Mouse (Mus musculus): Measurements from ENCODE around the gene 2300002M23Rik.

2300002M23Rik gene

GRCm38 (mm10) chr17:35567150-35567549, at the start of gene 2300002M23Rik:
Gene 2300002M23Rik, plus strand, starts transcription at chr17:35567450.
- no peak for DNase-seq (ENCODE audit: low read depth, low spot score)

- DNase-seq (ENCODE audit: low read depth, low spot score) = no peak
Measured at GRCm38 (mm10) chr17:35517526-35517925, 49.7 kb upstream of the 2300002M23Rik start.

- DNase-seq (ENCODE audit: low read depth, low spot score) = no peak
Measured at GRCm38 (mm10) chr17:35524354-35524753, 42.9 kb upstream of the 2300002M23Rik start.

GRCm38 (mm10) chr17:35526644-35527043, 40.6 kb upstream of the 2300002M23Rik start:
- DNase-seq (ENCODE audit: low read depth, low spot score) = no peak

GRCm38 (mm10) chr17:35532360-35532759, 34.9 kb upstream of the 2300002M23Rik start:
- DNase-seq (ENCODE audit: low read depth, low spot score) = no peak

- no peak for DNase-seq (ENCODE audit: low read depth, low spot score)
Measured at GRCm38 (mm10) chr17:35532901-35533300, 34.3 kb upstream of the 2300002M23Rik start, which contains the start of gene Psors1c2. Gene Psors1c2, plus strand, starts transcription at chr17:35533201.

GRCm38 (mm10) chr17:35534343-35534742, 32.9 kb upstream of the 2300002M23Rik start:
- DNase-seq (ENCODE audit: low read depth, low spot score) = peak; percentile 69

GRCm38 (mm10) chr17:35537421-35537820, 29.8 kb upstream of the 2300002M23Rik start:
- no peak for DNase-seq (ENCODE audit: low read depth, low spot score)

GRCm38 (mm10) chr17:35538476-35538875, 28.8 kb upstream of the 2300002M23Rik start:
- no peak for DNase-seq (ENCODE audit: low read depth, low spot score)

- no peak for DNase-seq (ENCODE audit: low read depth, low spot score)
Measured at GRCm38 (mm10) chr17:35539540-35539939, 27.7 kb upstream of the 2300002M23Rik start.

- no peak for DNase-seq (ENCODE audit: low read depth, low spot score)
Measured at GRCm38 (mm10) chr17:35542761-35543411, 24.4 kb upstream of the 2300002M23Rik start.

GRCm38 (mm10) chr17:35543412-35543861, 23.8 kb upstream of the 2300002M23Rik start:
- no peak for DNase-seq (ENCODE audit: low read depth, low spot score)

- no peak for DNase-seq (ENCODE audit: low read depth, low spot score)
Measured at GRCm38 (mm10) chr17:35544001-35544400, 23.2 kb upstream of the 2300002M23Rik start.

- DNase-seq (ENCODE audit: low read depth, low spot score) = peak; percentile 37
Measured at GRCm38 (mm10) chr17:35544680-35545079, 22.6 kb upstream of the 2300002M23Rik start.

- DNase-seq (ENCODE audit: low read depth, low spot score) = no peak
Measured at GRCm38 (mm10) chr17:35547465-35547864, 19.8 kb upstream of the 2300002M23Rik start.

GRCm38 (mm10) chr17:35548636-35549035, 18.6 kb upstream of the 2300002M23Rik start:
- DNase-seq (ENCODE audit: low read depth, low spot score) = no peak

GRCm38 (mm10) chr17:35549437-35550142, 17.7 kb upstream of the 2300002M23Rik start:
- no peak for DNase-seq (ENCODE audit: low read depth, low spot score)

- DNase-seq (ENCODE audit: low read depth, low spot score) = no peak
Measured at GRCm38 (mm10) chr17:35550143-35550494, 17.1 kb upstream of the 2300002M23Rik start.

GRCm38 (mm10) chr17:35550871-35551270, 16.4 kb upstream of the 2300002M23Rik start:
- DNase-seq (ENCODE audit: low read depth, low spot score) = no peak

GRCm38 (mm10) chr17:35551881-35552414, 15.3 kb upstream of the 2300002M23Rik start, which contains the start of gene Cdsn:
Gene Cdsn, plus strand, starts transcription at chr17:35552128.
- no peak for DNase-seq (ENCODE audit: low read depth, low spot score)

- no peak for DNase-seq (ENCODE audit: low read depth, low spot score)
Measured at GRCm38 (mm10) chr17:35554321-35554720, 12.9 kb upstream of the 2300002M23Rik start.

GRCm38 (mm10) chr17:35554761-35555397, 12.4 kb upstream of the 2300002M23Rik start:
- no peak for DNase-seq (ENCODE audit: low read depth, low spot score)
